Mouse (Mus musculus) neural tube, embryonic 14.5 days (tissue): ENCODE results near the gene H2afv. TPM values are rescaled to one million over a fixed set of nuclear protein-coding genes. Genes with fewer than 3 reads are reported as not detected.
"Not testable (repeated sequence)": the region's sequence is repeated elsewhere in the genome, so short reads cannot be mapped to it uniquely, and the experiment has no call there.

Source experiments
- ATAC-seq: fragments of 200-750 bp; cut with Nextera tagmentation; 2 replicates; pipeline ENCODE4 v1.8.0; 2017; ENCODE audit warnings: low read depth, mild to moderate bottlenecking, moderate TSS enrichment, moderate library complexity
- H3K27ac ChIP-seq: fragments of 300-500 bp; sonication (generic); 2 replicates; pipeline ENCODE4 v1.5.1; 2014; ENCODE audit warnings: low read depth, mild to moderate bottlenecking, control low read depth, low read length, moderate library complexity, mixed read lengths
- H3K27me3 ChIP-seq: fragments of 300-500 bp; sonication (generic); 2 replicates; pipeline ENCODE4 v1.6.1; 2014; ENCODE audit warnings: low read length; ENCODE audit not compliant: control insufficient read depth, insufficient read depth
- H3K36me3 ChIP-seq: fragments of 300-500 bp; sonication (generic); 2 replicates; pipeline ENCODE4 v1.6.1; 2014; ENCODE audit warnings: low read length, mixed read lengths; ENCODE audit not compliant: control insufficient read depth, insufficient read depth
- H3K4me1 ChIP-seq: fragments of 300-500 bp; sonication (generic); 2 replicates; pipeline ENCODE4 v1.6.1; 2014; ENCODE audit warnings: low read length; ENCODE audit not compliant: control insufficient read depth, insufficient read depth
- H3K4me2 ChIP-seq: fragments of 300-500 bp; sonication (generic); 2 replicates; pipeline ENCODE4 v1.6.1; 2014; ENCODE audit warnings: mild to moderate bottlenecking, low read depth, low read length, control low read depth
- H3K4me3 ChIP-seq: fragments of 300-500 bp; sonication (generic); 2 replicates; pipeline ENCODE4 v1.5.1; 2014; ENCODE audit warnings: low read depth, low read length, control low read depth, mixed read lengths
- H3K9ac ChIP-seq: fragments of 300-500 bp; sonication (generic); replicated peaks from 2 replicates; pipeline ENCODE4 v1.6.1; 2014; ENCODE audit warnings: low read depth, mild to moderate bottlenecking, control low read depth, low read length, mixed read lengths
- H3K9me3 ChIP-seq: fragments of 300-500 bp; sonication (generic); 2 replicates; pipeline ENCODE4 v1.6.1; 2016; ENCODE audit warnings: low read length; ENCODE audit not compliant: control insufficient read depth
- WGBS: fragments of 180-500 bp; shearing (Covaris S2); extraction: QIAGEN DNeasy Blood & Tissue Kit; methylation state at CpG from one replicate; pipeline ENCODE4 v1.1.7; 2014; 5-methylcytosine and 5-hydroxymethylcytosine counted together
- polyA plus RNA-seq: library from polyadenylated mRNA; unstranded; fragments of >200 nt; fragmentation: Nextera tagmentation; extraction: Ambion mirVana; gene quantifications from 2 replicates; pipeline ENCODE4 v1.2.1, GENCODE M21; 2014

The H2afv gene
- polyA plus RNA-seq, 1 experiment from 2014 or later, result 188 TPM

- Histone ChIP-seq H3K36me3 (no peaks in the 10 kb centered on the region), H3K9me3 (no peaks in the 10 kb centered on the region), H3K27me3 (no peaks in the 10 kb centered on the region), H3K4me3 (peak overlapping the region; percentile 96), H3K27ac (peak overlapping the region; percentile 97), H3K9ac (peak overlapping the region; percentile 92), H3K4me1 (peaks cover 38% of the 10 kb centered on the region), H3K4me2 (peak overlapping the region; percentile 97)
- ATAC-seq, result no peak
- WGBS, result 41% methylated on average over 6 of the region's 6 CpGs
These were observed 30.1 kb upstream of the H2afv start for GRCm38 (mm10) chr11:6474381-6474780.

GRCm38 (mm10) chr11:6472076-6472475, 27.8 kb upstream of the H2afv start:
- Histone ChIP-seq H3K36me3 (no peaks in the 10 kb centered on the region; the same call in 1 of the 2 replicates), H3K27ac (no peak overlapping the region), H3K9ac (peak overlapping the region; percentile 56; the same call in 1 of the 2 replicates), H3K4me1 (peaks cover 52% of the 10 kb centered on the region), H3K27me3 (no peaks in the 10 kb centered on the region), H3K9me3 (no peaks in the 10 kb centered on the region), H3K4me2 (peak overlapping the region; percentile 97), H3K4me3 (peak overlapping the region; percentile 96)
- ATAC-seq, result no peak

GRCm38 (mm10) chr11:6471493-6471892, 27.2 kb upstream of the H2afv start:
- Histone ChIP-seq H3K27me3 (no peaks in the 10 kb centered on the region), H3K27ac (0 out of 2 replicates have a peak overlapping the region, but pooled peaks have one; percentile 48)
- no peak for ATAC-seq

GRCm38 (mm10) chr11:6471054-6471453, 26.8 kb upstream of the H2afv start:
- Histone ChIP-seq H3K9ac (peak overlapping the region; percentile 43; the same call in 1 of the 2 replicates), H3K4me1 (peaks cover 52% of the 10 kb centered on the region), H3K4me3 (peak overlapping the region; percentile 96), H3K9me3 (no peaks in the 10 kb centered on the region), H3K4me2 (peak overlapping the region; percentile 97), H3K36me3 (no peaks in the 10 kb centered on the region; the same call in 1 of the 2 replicates), H3K27me3 (no peaks in the 10 kb centered on the region), H3K27ac (peak overlapping the region; percentile 48; the same call in 1 of the 2 replicates)
- ATAC-seq, result no peak
- 36% methylated on average over 2 of the region's 2 CpGs for WGBS

More at GRCm38 (mm10) chr11:6471493-6471892, 27.2 kb upstream of the H2afv start:
- no peaks in the 10 kb centered on the region; the same call in 1 of the 2 replicates for H3K36me3 ChIP-seq
- H3K9me3 ChIP-seq, result no peaks in the 10 kb centered on the region
- peaks cover 52% of the 10 kb centered on the region for H3K4me1 ChIP-seq
- peak overlapping the region; percentile 96 for H3K4me3 ChIP-seq
- H3K4me2 ChIP-seq, result peak overlapping the region; percentile 97
- WGBS, result 6% methylated on average over 1 of the region's 1 CpGs
- H3K9ac ChIP-seq, result peak overlapping the region; percentile 56

GRCm38 (mm10) chr11:6468541-6468940, 24.3 kb upstream of the H2afv start:
- 90% methylated on average over 2 of the region's 2 CpGs for WGBS
- no peaks in the 10 kb centered on the region for H3K9me3 ChIP-seq
- H3K27me3 ChIP-seq, result no peaks in the 10 kb centered on the region
- H3K4me2 ChIP-seq, result 0 out of 2 replicates have a peak overlapping the region, but pooled peaks have one; percentile 4
- H3K27ac ChIP-seq, result no peak overlapping the region
- ATAC-seq, result no peak
- H3K4me3 ChIP-seq, result no peak overlapping the region
- H3K36me3 ChIP-seq, result no peaks in the 10 kb centered on the region; the same call in 1 of the 2 replicates
- H3K9ac ChIP-seq, result no peak overlapping the region
- peaks cover 41% of the 10 kb centered on the region for H3K4me1 ChIP-seq

- H3K36me3 ChIP-seq, result no peaks in the 10 kb centered on the region; the same call in 1 of the 2 replicates
- H3K4me2 ChIP-seq, result no peak overlapping the region
- H3K4me3 ChIP-seq, result no peak overlapping the region
- H3K9ac ChIP-seq, result no peak overlapping the region
- no peak overlapping the region for H3K27ac ChIP-seq
- WGBS, result 30% methylated on average over 4 of the region's 4 CpGs
- peak; percentile 49; the same call in 1 of the 2 replicates for ATAC-seq
- H3K9me3 ChIP-seq, result no peaks in the 10 kb centered on the region
- H3K4me1 ChIP-seq, result peaks cover 17% of the 10 kb centered on the region
- H3K27me3 ChIP-seq, result no peaks in the 10 kb centered on the region
These were observed 20.9 kb upstream of the H2afv start for GRCm38 (mm10) chr11:6465122-6465521.

GRCm38 (mm10) chr11:6463159-6463837, 19.1 kb upstream of the H2afv start:
- H3K4me3 ChIP-seq, result no peak overlapping the region
- no peak overlapping the region for H3K4me2 ChIP-seq
- no peaks in the 10 kb centered on the region for H3K27me3 ChIP-seq
- H3K27ac ChIP-seq, result no peak overlapping the region
- no peak overlapping the region for H3K9ac ChIP-seq
- 88% methylated on average over 6 of the region's 6 CpGs for WGBS
- H3K36me3 ChIP-seq, result no peaks in the 10 kb centered on the region; the same call in 1 of the 2 replicates
- no peak for ATAC-seq
- H3K4me1 ChIP-seq, result peaks cover 6% of the 10 kb centered on the region
- no peaks in the 10 kb centered on the region for H3K9me3 ChIP-seq

GRCm38 (mm10) chr11:6456083-6456482, 11.8 kb upstream of the H2afv start:
- no peak overlapping the region for H3K27ac ChIP-seq
- ATAC-seq, result no peak
- 78% methylated on average over 6 of the region's 6 CpGs for WGBS

GRCm38 (mm10) chr11:6448155-6448554, 3.9 kb upstream of the H2afv start:
- H3K9ac ChIP-seq, H3K36me3 ChIP-seq, H3K4me1 ChIP-seq, H3K27me3 ChIP-seq, H3K9me3 ChIP-seq, H3K4me3 ChIP-seq, ATAC-seq, H3K4me2 ChIP-seq, H3K27ac ChIP-seq: not testable (repeated sequence)
- WGBS, result 94% methylated on average over 5 of the region's 5 CpGs

More at GRCm38 (mm10) chr11:6456083-6456482, 11.8 kb upstream of the H2afv start:
- H3K4me3 ChIP-seq, result no peak overlapping the region
- no peak overlapping the region for H3K4me2 ChIP-seq
- H3K4me1 ChIP-seq, result no peaks in the 10 kb centered on the region
- no peaks in the 10 kb centered on the region for H3K27me3 ChIP-seq
- no peaks in the 10 kb centered on the region for H3K36me3 ChIP-seq
- no peaks in the 10 kb centered on the region for H3K9me3 ChIP-seq
- H3K9ac ChIP-seq, result no peak overlapping the region
